In genomic region chr17:43247245-43247644, GRCm38 (mm10) we compare ENCODE assay signal across 12 mouse cellular contexts.
"Had no signal": no experiment of that assay in that cellular context is flagged by ENCODE, and none has a peak within 500 bp of the region (broad histone marks: within the 10 kb centered on the region; RNA-seq: fewer than 3 reads in every experiment).

No protein-coding gene starts in this region.

- DNase-seq: retina, postnatal 1 day; right cerebral cortex, adult 18-20 months; right cerebral cortex, postnatal 14 days; right cerebral cortex, postnatal 25 days; right cerebral cortex, postnatal 4 days; spleen, adult 18-20 months; thymus, adult 18-20 months; thymus, adult 2 months; thymus, postnatal 14 days; thymus, postnatal 25 days; thymus, postnatal 36 days; thymus, postnatal 4 days had no signal
